Mouse (Mus musculus): ENCODE results near the gene Dzip1.

Dzip1 gene

GRCm38 (mm10) chr14:118924673-118925615, at the start of gene Dzip1:
Gene Dzip1, minus strand, starts transcription at chr14:118925460.
- DNase-seq (ENCODE audit: low read depth in 1 of 2, low spot score in 2 of 2) = no peak

- no peak for DNase-seq (ENCODE audit: low read depth in 1 of 2, low spot score in 2 of 2)
Observed at GRCm38 (mm10) chr14:118972268-118972667, 47.0 kb upstream of the Dzip1 start.

GRCm38 (mm10) chr14:118967646-118968045, 42.4 kb upstream of the Dzip1 start:
- no peak for DNase-seq (ENCODE audit: low read depth in 1 of 2, low spot score in 2 of 2)

- no peak for DNase-seq (ENCODE audit: low read depth in 1 of 2, low spot score in 2 of 2)
Observed at GRCm38 (mm10) chr14:118965356-118966000, 40.2 kb upstream of the Dzip1 start.

GRCm38 (mm10) chr14:118958010-118958409, 32.8 kb upstream of the Dzip1 start:
- DNase-seq (ENCODE audit: low read depth in 1 of 2, low spot score in 2 of 2) = no peak

- DNase-seq (ENCODE audit: low read depth in 1 of 2, low spot score in 2 of 2) = no peak
Observed at GRCm38 (mm10) chr14:118951912-118952583, 26.8 kb upstream of the Dzip1 start.

GRCm38 (mm10) chr14:118948841-118949240, 23.6 kb upstream of the Dzip1 start:
- DNase-seq (ENCODE audit: low read depth in 1 of 2, low spot score in 2 of 2) = no peak

- no peak for DNase-seq (ENCODE audit: low read depth in 1 of 2, low spot score in 2 of 2)
Observed at GRCm38 (mm10) chr14:118944702-118945101, 19.4 kb upstream of the Dzip1 start.

GRCm38 (mm10) chr14:118942076-118942475, 16.8 kb upstream of the Dzip1 start:
- no peak for DNase-seq (ENCODE audit: low read depth in 1 of 2, low spot score in 2 of 2)

GRCm38 (mm10) chr14:118940796-118941495, 15.7 kb upstream of the Dzip1 start:
- DNase-seq (ENCODE audit: low read depth in 1 of 2, low spot score in 2 of 2) = no peak

- DNase-seq (ENCODE audit: low read depth in 1 of 2, low spot score in 2 of 2) = no peak
Observed at GRCm38 (mm10) chr14:118938551-118938950, 13.3 kb upstream of the Dzip1 start.

GRCm38 (mm10) chr14:118937533-118938492, 12.6 kb upstream of the Dzip1 start, which contains the start of gene Dnajc3:
Gene Dnajc3, plus strand, starts transcription at chr14:118937976.
- DNase-seq (ENCODE audit: low read depth in 1 of 2, low spot score in 2 of 2) = peak; percentile 98 to 99

- DNase-seq (ENCODE audit: low read depth in 1 of 2, low spot score in 2 of 2) = no peak
Observed at GRCm38 (mm10) chr14:118936952-118937351, 11.7 kb upstream of the Dzip1 start.

- no peak for DNase-seq (ENCODE audit: low read depth in 1 of 2, low spot score in 2 of 2)
Observed at GRCm38 (mm10) chr14:118936236-118936635, 11.0 kb upstream of the Dzip1 start.

GRCm38 (mm10) chr14:118934686-118935085, 9.4 kb upstream of the Dzip1 start:
- no peak for DNase-seq (ENCODE audit: low read depth in 1 of 2, low spot score in 2 of 2)

GRCm38 (mm10) chr14:118932956-118933355, 7.7 kb upstream of the Dzip1 start:
- DNase-seq (ENCODE audit: low read depth in 1 of 2, low spot score in 2 of 2) = no peak

GRCm38 (mm10) chr14:118931181-118931580, 5.9 kb upstream of the Dzip1 start:
- no peak for DNase-seq (ENCODE audit: low read depth in 1 of 2, low spot score in 2 of 2)

- no peak for DNase-seq (ENCODE audit: low read depth in 1 of 2, low spot score in 2 of 2)
Observed at GRCm38 (mm10) chr14:118930777-118931176, 5.5 kb upstream of the Dzip1 start.

- DNase-seq (ENCODE audit: low read depth in 1 of 2, low spot score in 2 of 2) = no peak
Observed at GRCm38 (mm10) chr14:118929779-118930178, 4.5 kb upstream of the Dzip1 start.

GRCm38 (mm10) chr14:118928565-118928964, 3.3 kb upstream of the Dzip1 start:
- DNase-seq (ENCODE audit: low read depth in 1 of 2, low spot score in 2 of 2) = no peak
